Mouse (Mus musculus) embryonic facial prominence, embryonic 11.5 days (tissue): Measurements from ENCODE around the gene Smim5. TPM values are rescaled to one million over a fixed set of nuclear protein-coding genes. Genes with fewer than 3 reads are reported as not detected.
A peak's percentile ranks its signal among the peaks of the same experiment; 100 is the strongest.

Source experiments
- ATAC-seq: fragments of 200-750 bp; cut with Nextera tagmentation; replicated peaks from 2 replicates; pipeline ENCODE4 v1.8.0; 2017; ENCODE audit warnings: low read depth; ENCODE audit not compliant: insufficient number of reproducible peaks, low FRiP score, low TSS enrichment
- DNase-seq: peaks from one replicate; pipeline ENCODE4 v3.0.0-alpha.2; 2015; ENCODE audit warnings: low spot score
- H3K27ac ChIP-seq: fragments of 300-500 bp; sonication (generic); replicated peaks from 2 replicates; pipeline ENCODE4 v1.5.1; 2014; ENCODE audit warnings: mild to moderate bottlenecking, low read depth, low read length, control low read depth
- H3K27me3 ChIP-seq: fragments of 300-500 bp; sonication (generic); 2 replicates; pipeline ENCODE4 v1.6.1; 2014; ENCODE audit warnings: mild to moderate bottlenecking, low read length, moderate library complexity, mixed read lengths; ENCODE audit not compliant: control insufficient read depth, insufficient read depth
- H3K36me3 ChIP-seq: fragments of 300-500 bp; sonication (generic); replicated peaks from 2 replicates; pipeline ENCODE4 v1.6.1; 2014; ENCODE audit warnings: low read depth, mild to moderate bottlenecking, low read length, moderate library complexity, mixed read lengths; ENCODE audit not compliant: control insufficient read depth, insufficient read depth
- H3K4me1 ChIP-seq: fragments of 300-500 bp; sonication (generic); 2 replicates; pipeline ENCODE4 v1.6.1; 2014; ENCODE audit warnings: low read length, mixed read lengths; ENCODE audit not compliant: control insufficient read depth, insufficient read depth
- H3K4me2 ChIP-seq: fragments of 300-500 bp; sonication (generic); 2 replicates; pipeline ENCODE4 v1.6.1; 2014; ENCODE audit warnings: low read depth, mild to moderate bottlenecking, control low read depth, low read length, moderate library complexity
- H3K4me3 ChIP-seq: fragments of 300-500 bp; sonication (generic); 2 replicates; pipeline ENCODE4 v1.5.1; 2014; ENCODE audit warnings: low read depth, low read length, control low read depth
- H3K9ac ChIP-seq: fragments of 300-500 bp; sonication (generic); replicated peaks from 2 replicates; pipeline ENCODE4 v1.6.1; 2014; ENCODE audit warnings: mild to moderate bottlenecking, control low read depth, low read length
- H3K9me3 ChIP-seq: fragments of 300-500 bp; sonication (generic); replicated peaks from 2 replicates; pipeline ENCODE4 v1.6.1; 2016; ENCODE audit warnings: mild to moderate bottlenecking, low read length, inconsistent platforms, mixed read lengths; ENCODE audit not compliant: control insufficient read depth
- WGBS: fragments of 180-500 bp; shearing (Covaris S2); extraction: QIAGEN DNeasy Blood & Tissue Kit; methylation state at CpG from one replicate; pipeline ENCODE4 v1.1.7; 2014; 5-methylcytosine and 5-hydroxymethylcytosine counted together
- polyA plus RNA-seq: library from polyadenylated mRNA; unstranded; fragments of >200 nt; fragmentation: Nextera tagmentation; extraction: Ambion mirVana; gene quantifications from 2 replicates; pipeline ENCODE4 v1.2.1, GENCODE M21; 2014

Smim5 gene
- polyA plus RNA-seq, 1 experiment from 2014 or later, result 1.4 TPM

DNA sequence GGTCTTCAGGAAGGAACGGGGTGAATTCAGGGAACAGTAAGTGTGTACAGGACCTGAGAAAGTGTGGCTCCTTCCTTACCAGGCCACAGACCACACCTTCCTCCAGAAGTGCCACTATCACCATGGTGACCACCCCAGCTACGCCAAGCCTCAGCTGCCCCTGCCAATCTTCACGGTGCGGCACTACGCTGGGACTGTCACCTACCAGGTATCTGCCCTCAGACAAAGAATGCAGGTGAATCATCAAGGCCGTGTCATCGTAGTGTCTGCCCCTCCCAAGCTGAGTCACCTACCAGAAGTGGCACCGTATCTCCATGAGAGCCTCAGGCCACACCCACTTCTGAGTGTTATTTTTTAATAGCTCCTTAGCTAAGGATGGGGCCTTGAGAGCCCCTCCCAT is 30.4 kb upstream of the Smim5 start:
- WGBS, result 86% methylated on average over 8 of the region's 8 CpGs

DNA sequence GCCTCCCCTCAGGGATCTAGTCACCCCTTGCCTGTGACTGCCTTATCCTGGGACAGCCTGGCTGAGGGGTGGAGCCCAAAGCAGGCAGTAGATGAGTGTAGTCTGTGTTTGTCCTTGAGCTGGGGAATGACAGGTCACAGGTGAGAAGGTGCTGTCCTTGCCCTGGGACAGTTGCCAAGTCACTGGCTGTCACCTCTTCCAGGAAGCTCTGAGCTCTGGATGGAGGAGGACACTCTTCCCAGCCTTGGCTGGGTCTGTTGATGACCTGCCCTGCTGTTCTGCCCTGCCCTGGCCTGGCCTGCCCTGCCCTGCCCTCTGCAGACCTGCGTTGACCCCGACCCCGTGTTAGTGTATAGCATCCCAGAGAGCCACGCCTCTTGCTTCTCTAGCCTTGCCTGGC is 27.3 kb upstream of the Smim5 start:
- DNase-seq (no peak), ATAC-seq (no peak)
- no peak overlapping the region for H3K27ac ChIP-seq
- H3K9ac ChIP-seq, result no peak overlapping the region
- H3K27me3 ChIP-seq, result no peaks in the 10 kb centered on the region
- H3K36me3 ChIP-seq, result no peaks in the 10 kb centered on the region
- H3K4me3 ChIP-seq, result no peak overlapping the region
- 62% methylated on average over 4 of the region's 4 CpGs for WGBS
- no peaks in the 10 kb centered on the region for H3K4me1 ChIP-seq
- no peak overlapping the region for H3K4me2 ChIP-seq
- H3K9me3 ChIP-seq, result no peaks in the 10 kb centered on the region

More for the DNA sequence above, 30.4 kb upstream of the Smim5 start:
- Histone ChIP-seq H3K27me3 (no peaks in the 10 kb centered on the region), H3K27ac (no peak overlapping the region), H3K9me3 (no peaks in the 10 kb centered on the region), H3K9ac (no peak overlapping the region), H3K4me1 (no peaks in the 10 kb centered on the region), H3K36me3 (no peaks in the 10 kb centered on the region), H3K4me2 (no peak overlapping the region), H3K4me3 (no peak overlapping the region)
- ATAC-seq (no peak), DNase-seq (no peak)

DNA sequence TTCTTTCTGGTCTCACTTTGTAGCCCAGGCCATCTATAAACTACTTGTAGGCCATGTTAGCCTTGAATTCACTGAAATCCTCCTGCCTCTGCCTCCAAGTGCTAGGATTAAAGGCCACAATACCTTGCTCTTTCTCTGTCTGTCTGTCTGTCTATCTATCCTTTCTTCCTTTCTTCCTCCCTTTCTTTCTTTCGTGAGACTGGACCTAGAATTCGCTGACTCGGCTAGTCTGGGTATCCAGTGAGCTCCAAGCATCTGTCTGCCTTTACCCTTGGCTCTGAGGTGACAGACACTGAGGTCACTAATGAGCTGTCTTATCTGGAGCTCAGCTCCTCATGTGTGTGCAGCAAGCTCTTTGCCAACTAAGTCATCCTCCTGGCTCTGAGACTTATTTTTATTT is 23.8 kb upstream of the Smim5 start:
- no peak overlapping the region for H3K27ac ChIP-seq
- no peaks in the 10 kb centered on the region for H3K9me3 ChIP-seq
- H3K4me2 ChIP-seq, result no peak overlapping the region
- ATAC-seq, result no peak
- no peaks in the 10 kb centered on the region for H3K4me1 ChIP-seq
- no peak for DNase-seq
- no peak overlapping the region for H3K4me3 ChIP-seq
- H3K27me3 ChIP-seq, result no peaks in the 10 kb centered on the region
- WGBS, result 91% methylated on average over 3 of the region's 3 CpGs
- no peaks in the 10 kb centered on the region for H3K36me3 ChIP-seq
- no peak overlapping the region for H3K9ac ChIP-seq

DNA sequence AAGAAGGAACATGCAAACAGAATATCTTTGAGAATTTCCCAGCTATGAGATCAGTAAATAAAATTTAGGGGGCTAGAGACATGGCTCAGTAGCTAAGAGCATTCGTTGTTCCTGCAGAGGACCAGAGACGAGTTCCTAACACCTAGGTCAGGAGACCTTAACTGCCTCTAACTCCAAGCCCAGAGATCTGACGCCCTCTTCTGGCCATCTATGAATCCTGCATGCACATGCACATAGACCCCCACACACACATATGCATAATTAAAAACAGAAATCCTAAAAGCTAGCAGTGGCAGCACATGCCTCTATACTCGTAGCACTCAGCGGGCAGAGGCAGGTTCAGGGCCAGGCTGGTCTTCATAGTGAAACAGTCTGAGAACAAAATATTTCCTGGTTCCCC is 23.3 kb upstream of the Smim5 start:
- no peaks in the 10 kb centered on the region for H3K27me3 ChIP-seq
- H3K4me2 ChIP-seq, result no peak overlapping the region
- no peaks in the 10 kb centered on the region for H3K9me3 ChIP-seq
- no peak for DNase-seq
- WGBS, result 72% methylated on average over 5 of the region's 5 CpGs
- ATAC-seq, result no peak
- no peak overlapping the region for H3K9ac ChIP-seq
- no peak overlapping the region for H3K4me3 ChIP-seq
- H3K36me3 ChIP-seq, result no peaks in the 10 kb centered on the region
- H3K4me1 ChIP-seq, result no peaks in the 10 kb centered on the region
- H3K27ac ChIP-seq, result no peak overlapping the region

DNA sequence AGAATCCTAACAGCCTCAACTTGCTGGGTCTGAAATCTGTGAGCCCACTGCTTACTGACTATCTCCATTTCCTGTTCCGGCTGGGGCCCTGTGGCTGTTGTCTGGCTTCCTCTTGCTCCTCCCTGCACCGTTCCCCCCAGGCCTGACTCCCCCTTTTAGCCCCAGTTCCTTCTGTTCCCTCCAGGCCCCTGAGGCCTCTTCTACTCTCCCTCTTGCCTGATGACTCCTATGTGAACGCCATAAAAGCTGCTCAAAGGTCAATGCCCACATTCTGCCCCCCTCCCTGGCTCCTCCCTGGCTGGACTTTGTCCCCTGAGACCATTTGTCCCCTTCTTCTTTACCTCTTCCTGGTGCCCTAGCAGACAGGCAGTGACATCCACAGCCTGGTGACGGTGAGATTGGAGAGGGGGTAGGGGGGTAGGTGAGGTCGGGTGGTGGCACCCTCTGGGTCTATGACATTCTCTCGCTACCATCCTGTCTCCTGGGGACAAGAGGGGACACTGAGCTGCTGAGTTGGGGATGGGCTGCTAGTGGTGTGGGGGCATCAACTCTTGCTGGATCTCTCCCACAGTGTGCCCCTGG is 22.5 kb upstream of the Smim5 start:
- no peak overlapping the region for H3K9ac ChIP-seq
- no peak overlapping the region for H3K27ac ChIP-seq
- 60% methylated on average over 6 of the region's 6 CpGs for WGBS
- no peaks in the 10 kb centered on the region for H3K27me3 ChIP-seq
- DNase-seq, result no peak
- H3K9me3 ChIP-seq, result no peaks in the 10 kb centered on the region
- no peaks in the 10 kb centered on the region for H3K36me3 ChIP-seq
- no peak overlapping the region for H3K4me2 ChIP-seq
- H3K4me3 ChIP-seq, result no peak overlapping the region
- ATAC-seq, result no peak
- no peaks in the 10 kb centered on the region for H3K4me1 ChIP-seq

DNA sequence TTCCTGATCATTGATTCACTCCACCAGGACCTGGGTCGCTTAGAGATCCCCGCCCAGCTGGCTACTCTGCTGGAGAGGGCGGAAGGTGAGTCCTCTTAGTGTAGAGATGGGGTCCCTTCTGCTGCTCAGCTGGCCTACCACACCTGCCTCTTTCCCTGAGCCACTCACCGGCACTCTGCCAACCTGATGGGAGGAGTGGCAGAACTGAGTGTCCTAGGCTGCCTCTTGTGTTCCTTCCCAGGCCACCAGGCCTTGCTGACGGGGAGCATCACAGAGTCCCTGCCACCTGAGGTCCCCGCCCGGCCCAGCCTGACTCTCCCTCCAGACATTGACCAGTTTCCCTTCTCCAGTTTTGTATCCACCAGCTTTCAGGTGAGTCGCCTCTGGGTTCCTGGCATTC is 21.7 kb upstream of the Smim5 start:
- 76% methylated on average over 8 of the region's 8 CpGs for WGBS
- Histone ChIP-seq H3K36me3 (no peaks in the 10 kb centered on the region), H3K9ac (no peak overlapping the region)

DNA sequence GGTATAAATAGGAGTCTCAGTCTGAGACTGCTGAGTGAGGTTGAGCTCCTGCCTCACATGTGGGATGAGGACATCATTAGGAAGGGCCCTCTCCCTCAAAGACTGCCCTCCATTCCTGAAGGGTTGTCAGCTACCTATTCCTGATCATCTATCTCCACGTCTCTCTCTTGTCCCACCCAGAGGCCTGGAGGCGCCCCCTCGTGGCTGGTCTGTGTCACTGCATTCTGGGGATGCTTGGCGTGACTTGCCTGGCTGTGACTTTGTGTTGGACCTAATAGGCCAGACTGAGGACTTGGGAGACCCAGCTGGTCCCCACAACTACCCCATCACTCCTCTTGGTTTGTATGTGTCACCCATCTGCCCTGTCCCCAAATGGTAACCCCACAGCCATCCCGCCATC is 18.8 kb upstream of the Smim5 start:
- Histone ChIP-seq H3K27ac (no peak overlapping the region), H3K4me1 (no peaks in the 10 kb centered on the region), H3K9me3 (no peaks in the 10 kb centered on the region), H3K36me3 (no peaks in the 10 kb centered on the region), H3K4me2 (no peak overlapping the region), H3K27me3 (peaks cover 8% of the 10 kb centered on the region; the same call in 1 of the 2 replicates), H3K4me3 (no peak overlapping the region), H3K9ac (no peak overlapping the region)
- DNase-seq (peak; percentile 28), ATAC-seq (no peak)
- 20% methylated on average over 5 of the region's 5 CpGs for WGBS

More for the DNA sequence above, 21.7 kb upstream of the Smim5 start:
- ATAC-seq, result no peak
- no peaks in the 10 kb centered on the region for H3K4me1 ChIP-seq
- no peaks in the 10 kb centered on the region for H3K9me3 ChIP-seq
- no peak overlapping the region for H3K4me2 ChIP-seq
- no peak overlapping the region for H3K27ac ChIP-seq
- H3K4me3 ChIP-seq, result no peak overlapping the region
- no peak for DNase-seq
- peaks cover 2% of the 10 kb centered on the region; the same call in 1 of the 2 replicates for H3K27me3 ChIP-seq

DNA sequence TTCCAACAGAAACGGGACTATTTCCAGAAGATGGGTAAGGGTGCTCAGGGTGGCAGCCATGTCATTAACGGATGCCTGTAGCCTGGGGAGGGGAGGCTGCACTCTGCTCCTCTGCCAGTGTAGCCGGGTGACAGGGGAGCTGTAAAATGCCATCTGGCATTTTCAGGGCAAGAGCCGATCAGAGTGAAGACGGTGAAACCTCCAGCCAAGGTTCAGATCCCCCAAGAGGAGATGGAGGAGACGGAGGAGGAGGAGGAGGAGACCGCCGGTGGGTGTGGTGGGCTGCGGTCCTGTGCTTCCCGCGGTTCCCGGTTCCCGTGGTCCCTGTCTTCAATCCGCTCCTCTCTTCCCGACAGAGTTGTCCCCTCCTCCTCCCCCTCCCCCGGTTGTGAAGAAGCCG is 16.5 kb upstream of the Smim5 start:
- no peak overlapping the region for H3K4me2 ChIP-seq
- ATAC-seq (no peak), DNase-seq (no peak)
- no peaks in the 10 kb centered on the region for H3K4me1 ChIP-seq
- H3K27ac ChIP-seq, result no peak overlapping the region
- no peaks in the 10 kb centered on the region for H3K36me3 ChIP-seq
- peaks cover 8% of the 10 kb centered on the region; the same call in 1 of the 2 replicates for H3K27me3 ChIP-seq
- H3K4me3 ChIP-seq, result no peak overlapping the region
- no peak overlapping the region for H3K9ac ChIP-seq
- 39% methylated on average over 15 of the region's 17 CpGs for WGBS
- no peaks in the 10 kb centered on the region for H3K9me3 ChIP-seq
